Mouse (Mus musculus) spleen, postnatal 14 days (tissue): ENCODE results near the gene Hivep3.
A peak's percentile ranks its signal among the peaks of the same experiment; 100 is the strongest.

Experiments
- DNase-seq, 2 experiments: peaks; one replicate each; pipeline ENCODE4 v3.0.0; 2021 to 2022; ENCODE audit warnings: low spot score in 2 of 2

Gene Hivep3

DNA sequence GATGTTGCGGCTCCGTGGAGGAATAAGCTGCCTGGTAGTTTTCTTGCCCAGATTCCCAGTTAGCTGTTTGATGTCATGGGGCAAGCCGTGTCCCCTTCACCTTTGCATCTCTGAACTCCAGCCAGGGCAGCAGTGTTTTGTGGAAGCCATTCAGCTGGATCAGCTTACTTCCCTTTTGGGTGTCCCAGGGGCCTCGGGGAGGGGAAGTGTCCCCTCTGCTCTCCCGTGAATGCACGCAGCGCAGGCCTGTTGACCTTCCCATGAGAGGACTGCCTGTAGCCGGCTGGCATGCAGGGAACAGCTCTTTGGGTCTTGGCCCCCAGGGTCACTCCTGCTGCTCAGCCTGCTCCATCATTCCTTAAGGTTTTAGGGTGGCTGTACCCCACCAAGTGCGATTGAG is 320.6 kb downstream of the Hivep3 start:
- DNase-seq, result peak; percentile 21 to 63

DNA sequence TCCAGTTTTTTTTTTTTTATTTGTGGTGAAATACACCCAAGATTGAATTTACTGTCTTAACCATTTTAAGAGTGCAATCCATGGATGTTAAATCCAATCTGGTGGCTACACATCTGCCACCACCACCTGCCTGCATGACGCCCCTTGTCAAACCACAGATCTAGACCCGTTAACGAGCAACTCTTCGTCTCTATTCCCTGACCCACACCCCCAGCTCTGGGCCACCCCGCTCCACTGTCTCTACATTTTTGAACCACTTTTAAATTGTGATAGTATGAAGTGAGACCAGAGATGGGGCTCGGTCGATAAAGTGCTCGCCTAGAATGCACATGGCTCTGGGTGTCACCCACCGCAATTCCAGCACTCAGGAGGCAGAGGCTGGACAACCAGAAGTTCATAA is 322.9 kb downstream of the Hivep3 start:
- no peak for DNase-seq

DNA sequence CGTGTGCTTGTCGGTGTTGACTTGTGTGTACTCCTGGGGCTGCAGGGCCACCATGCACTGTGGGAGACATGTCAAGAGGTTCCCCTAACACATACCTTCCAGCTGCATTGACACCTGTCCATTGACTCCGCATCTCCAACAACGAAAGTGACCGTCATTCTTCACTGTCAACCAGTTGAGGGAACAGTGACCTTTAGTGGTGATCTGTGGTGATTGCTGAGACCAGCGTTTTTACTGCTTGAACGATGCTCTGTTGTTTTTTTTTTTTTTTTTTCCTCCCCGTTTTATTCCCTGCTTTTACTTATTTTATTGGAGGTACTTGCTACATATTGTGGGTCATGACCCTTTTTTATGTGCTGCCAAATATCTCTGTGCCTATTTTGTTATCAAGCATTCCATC is 323.9 kb downstream of the Hivep3 start:
- DNase-seq, result no peak

DNA sequence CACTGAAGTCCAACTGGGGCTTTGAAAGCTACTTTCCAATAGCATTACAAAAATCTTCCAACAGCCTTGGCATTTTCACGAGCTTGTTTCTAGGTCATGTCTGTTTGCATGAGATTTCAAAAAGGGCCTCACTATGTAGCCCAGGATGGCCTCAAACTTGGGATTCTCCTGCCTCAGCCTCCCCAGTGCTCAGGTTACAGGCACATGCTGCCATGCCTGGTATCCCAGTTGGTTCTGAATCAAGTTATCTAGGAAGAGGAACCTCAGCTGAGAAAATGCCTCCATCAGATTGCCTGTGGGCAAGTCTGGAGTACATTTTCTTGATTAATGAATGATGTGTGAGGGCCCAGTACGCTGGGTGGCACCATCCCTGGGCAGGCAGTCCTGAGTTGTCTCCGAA is 324.6 kb downstream of the Hivep3 start:
- DNase-seq, result no peak

DNA sequence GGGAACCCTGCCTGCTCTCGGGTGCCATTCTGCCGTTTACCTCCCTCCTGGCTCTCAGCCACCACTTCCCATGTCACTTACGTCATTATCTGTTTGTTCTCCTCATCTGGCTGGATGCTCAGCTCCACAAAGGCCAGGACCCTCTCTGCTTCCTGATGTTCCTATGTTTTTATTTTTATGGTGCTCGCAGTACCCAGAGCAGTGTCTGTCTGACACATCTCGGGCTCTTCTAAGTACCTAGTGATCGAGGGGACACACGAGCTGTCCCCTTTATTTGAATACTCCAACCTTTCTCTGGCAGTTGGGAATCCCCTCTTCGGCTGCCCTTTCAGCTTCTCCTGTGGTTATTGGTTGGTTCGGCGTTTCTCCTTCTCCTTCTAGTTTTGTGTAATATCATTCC is 325.2 kb downstream of the Hivep3 start:
- DNase-seq, result no peak

DNA sequence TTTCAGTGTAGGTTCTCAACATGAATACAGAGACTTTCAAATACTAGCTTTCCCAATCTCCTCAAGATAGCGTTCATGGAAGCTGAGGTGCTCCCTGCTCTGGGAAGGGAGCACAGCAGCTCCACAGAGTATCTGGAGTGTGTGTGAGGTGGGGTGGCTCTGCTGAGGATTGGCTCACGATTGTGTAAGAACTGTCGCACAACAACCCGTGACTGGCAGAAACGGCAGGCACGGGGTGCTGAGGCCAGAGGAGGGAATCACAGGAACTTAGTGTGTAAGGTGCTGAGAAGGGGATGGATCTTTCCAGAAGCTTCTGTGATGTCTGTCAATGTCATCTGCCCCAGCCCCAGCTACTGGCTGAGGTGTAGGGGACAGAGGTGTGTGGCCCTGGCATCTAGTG is 328.1 kb downstream of the Hivep3 start:
- no peak for DNase-seq

DNA sequence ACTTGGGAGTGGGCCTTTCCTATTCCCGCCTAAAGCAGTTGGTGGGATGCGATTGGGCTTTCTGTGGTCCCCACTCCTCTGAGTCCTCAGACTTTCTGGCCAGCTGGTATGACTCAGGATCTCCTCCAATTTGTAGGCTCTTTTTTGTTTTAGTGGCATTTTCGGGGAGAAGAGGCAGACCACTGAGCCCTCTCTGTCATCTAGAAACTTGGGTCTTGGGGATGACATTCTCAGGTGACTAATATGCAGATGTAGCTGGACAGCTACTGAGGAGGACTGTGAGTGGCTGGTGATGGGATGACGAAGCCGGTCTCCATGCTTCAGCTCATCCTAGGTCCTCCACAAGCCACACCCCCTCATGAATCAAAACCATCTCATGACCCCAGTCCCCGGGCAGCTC is 328.6 kb downstream of the Hivep3 start:
- no peak for DNase-seq

DNA sequence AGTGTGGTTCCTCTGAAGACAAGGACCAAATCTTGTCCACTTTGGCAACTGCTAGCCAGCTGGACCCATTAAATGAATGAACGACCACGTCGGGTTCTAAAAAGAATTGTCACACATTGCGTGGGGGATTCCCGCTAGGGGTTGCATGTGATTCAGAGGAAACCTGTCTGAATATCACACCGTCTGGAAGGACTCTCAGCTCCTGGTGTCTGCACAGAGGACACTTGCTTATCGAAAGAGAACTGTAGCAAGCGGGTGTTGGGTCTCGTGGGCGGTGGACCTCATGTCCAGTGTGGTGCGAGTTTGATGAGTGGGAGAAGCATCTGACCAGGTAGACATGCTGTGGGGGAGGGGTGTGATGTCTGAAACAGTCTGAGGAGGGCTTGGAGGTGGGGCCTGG is 329.2 kb downstream of the Hivep3 start:
- DNase-seq, result no peak

DNA sequence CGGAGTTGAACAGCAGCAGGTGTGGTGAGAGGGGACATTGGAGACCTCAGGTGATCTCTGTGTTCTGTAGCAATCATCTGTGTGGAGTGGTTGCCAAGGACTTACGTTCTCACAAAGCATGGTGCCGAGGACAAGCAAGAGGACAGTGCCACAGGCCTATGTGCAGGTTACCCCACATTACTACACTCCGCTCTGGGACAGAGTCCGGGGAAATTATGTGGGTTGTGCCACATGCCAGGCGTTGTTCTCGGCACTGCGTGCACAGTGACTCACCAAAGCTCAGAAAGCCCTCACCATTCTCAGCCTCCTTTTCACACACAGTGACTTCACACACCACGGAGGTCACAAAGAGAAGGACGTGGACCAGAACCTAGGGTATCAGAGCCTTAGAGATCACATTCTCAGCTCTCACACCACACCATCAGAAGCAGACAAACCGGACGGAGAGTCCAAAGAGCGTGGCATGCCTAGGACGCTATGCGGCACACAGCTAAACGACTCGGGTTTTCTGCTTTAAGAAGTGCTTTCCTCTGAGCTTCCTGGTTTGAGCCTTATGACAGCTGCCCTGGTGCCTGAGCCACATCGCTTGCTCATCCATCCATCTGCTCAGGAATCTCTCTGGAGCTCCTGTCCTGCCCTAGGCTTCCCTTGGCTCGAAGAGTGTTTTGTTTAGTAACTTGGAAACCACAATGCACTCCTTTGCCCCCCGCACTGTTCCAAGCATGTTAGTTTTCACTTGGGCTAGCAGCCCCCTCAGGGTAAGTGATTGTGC is 330.0 kb downstream of the Hivep3 start:
- no peak for DNase-seq

DNA sequence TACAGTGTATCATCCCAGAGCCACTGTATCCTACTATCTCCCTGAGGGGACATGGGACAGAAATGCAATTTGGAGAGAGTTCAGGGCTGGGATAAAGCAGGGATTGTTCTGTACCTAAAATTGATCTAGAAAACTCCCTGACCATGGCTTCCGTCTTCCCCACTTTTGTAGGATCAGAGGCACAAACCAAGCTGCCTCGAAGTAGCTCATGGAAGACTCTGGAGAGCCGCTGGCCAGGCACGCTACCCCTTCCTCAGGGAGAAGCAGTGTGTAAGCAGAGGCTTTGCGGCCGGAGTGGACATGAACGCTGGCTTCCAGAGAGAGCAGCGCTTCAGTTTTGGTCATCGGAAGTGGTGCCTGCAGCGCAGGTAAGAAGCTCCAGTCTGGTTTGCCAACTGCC is 331.1 kb downstream of the Hivep3 start, which contains the start of gene AL607142.1:
Gene AL607142.1, plus strand, starts transcription at position 301 of the 400 bp plus-strand sequence.
- no peak for DNase-seq

DNA sequence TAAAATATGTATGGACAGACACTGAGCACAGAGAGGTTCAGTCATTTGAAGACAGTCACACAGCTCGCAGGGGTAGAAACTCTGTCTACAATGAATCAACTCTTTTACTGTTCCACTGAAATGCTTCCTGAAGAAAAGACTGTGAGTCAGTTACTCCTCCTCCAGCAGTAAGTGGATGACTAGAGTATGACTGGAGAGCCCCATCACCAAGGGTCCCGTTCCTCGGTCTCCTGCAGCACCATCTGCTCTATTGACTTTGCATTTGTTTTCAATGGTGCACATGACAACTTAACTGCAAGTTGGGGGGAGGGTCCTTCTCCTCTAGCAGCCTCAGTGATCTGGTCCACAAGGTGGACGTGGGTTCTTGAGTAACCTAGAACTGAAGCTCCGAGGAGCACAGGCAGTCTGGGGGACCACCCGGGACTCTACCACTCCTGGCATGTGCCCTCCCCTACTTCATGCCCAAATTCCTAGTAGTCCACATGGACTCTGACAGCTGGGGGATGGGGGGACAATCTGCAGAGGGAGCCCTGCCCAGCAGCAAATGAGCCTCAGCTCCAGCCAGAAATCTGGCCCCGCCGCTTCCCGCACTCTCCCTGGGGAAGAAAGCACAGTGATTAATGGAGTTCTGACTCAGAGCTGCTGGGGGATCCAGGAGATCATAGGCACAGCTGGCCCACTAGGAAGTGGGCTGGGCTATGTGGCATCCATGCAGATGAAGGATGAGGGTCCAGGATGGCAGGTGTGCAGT is 333.4 kb downstream of the Hivep3 start:
- no peak for DNase-seq

DNA sequence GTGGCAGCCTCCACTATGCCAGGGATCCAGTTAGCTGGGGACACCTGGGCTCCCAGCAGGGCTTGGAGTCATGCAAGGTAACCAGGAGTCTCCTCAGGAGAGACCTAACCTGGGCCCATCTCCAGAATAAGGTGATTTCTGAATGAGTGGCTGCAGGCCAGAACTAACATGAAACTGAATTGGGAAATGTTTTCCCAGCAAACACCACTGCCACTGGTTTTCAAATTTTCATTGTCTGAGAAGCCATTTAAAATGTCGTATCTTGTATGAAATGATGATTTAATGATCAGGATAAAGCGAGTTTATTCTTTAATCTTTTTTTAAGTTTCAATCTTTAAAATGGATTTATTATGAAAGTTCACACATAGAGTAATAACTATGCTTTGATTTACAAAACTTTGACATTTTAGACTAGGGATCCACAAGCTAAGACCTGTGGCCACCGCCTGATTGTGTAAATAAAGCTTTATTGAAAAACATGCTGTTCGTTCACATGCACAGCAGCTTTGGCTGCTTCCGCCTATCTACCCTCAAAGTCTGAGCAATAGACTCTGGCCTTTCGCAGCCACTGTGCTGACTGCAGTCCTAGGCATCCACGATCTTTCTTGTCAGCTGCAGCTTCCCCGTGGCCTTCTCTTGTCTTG is 334.1 kb downstream of the Hivep3 start:
- no peak for DNase-seq

DNA sequence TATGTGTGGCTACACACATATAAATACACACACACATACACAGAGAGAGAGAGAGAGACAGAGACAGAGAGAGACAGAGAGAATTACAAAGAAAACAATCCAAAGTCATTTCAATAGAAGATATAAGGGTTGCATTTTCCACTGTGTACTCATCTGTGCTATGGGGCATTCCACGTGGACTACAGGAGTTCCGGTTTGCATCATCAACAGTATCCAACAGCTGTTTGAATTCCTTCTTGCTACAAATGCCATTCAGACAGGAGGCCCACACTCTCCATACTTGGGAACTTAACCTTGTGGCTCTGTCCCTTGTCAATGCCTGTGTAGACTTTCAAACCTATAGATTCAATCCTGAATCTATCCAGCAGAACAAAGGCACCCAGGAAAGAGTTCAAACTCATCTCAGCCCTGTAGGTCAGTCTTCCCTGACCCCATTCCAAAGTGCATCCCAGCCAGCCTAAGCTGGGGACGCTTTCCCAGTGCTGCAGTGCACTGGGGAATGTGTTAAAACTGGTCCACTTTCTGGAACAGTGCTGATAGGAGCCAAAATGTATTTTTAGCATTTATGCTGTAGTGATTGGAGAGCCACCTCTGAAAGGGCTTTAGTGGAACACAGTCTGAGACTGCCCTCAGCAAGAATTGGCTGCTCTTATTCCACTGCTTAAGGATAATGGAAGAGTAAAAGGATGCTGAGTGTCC is 335.4 kb downstream of the Hivep3 start:
- no peak for DNase-seq

DNA sequence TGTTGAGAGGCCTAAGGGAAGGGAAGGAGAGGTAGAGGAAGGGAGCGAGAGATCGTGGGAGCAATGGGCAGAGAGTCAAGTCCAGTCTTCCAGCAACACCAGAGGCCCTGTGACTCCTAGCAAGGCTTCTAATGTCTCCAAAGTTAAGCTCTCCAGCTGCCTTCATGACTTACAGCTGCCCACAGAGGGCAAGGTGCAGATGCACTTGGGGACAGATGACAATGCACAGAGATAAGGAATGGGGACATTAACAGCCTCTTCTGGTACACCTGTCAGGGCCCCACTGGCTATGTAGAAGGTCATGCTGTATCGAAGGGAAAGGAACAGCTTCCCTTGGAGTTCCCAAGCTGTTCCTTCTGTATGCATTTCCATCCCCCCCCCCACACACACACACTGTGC is 336.0 kb downstream of the Hivep3 start:
- DNase-seq, result no peak

DNA sequence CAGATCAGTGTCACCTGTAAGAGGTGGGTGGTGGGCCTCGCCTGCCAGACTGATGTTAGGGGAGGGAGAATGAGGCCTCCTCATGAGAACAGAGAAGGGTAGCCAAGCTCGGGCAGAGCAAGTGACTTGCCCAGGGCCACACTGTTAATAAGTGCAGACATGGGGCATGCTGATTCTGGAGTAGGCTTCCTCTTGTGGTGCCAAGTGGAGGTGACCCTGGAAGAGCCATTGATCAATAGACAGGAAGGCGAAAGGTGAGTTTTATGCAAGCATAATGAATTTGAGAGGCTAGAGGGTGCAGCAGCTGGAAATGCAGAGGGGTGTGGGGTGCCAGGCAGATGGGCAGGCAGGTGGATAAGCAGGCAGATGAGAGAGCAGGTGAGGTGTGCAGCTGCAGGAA is 337.8 kb downstream of the Hivep3 start:
- no peak for DNase-seq

DNA sequence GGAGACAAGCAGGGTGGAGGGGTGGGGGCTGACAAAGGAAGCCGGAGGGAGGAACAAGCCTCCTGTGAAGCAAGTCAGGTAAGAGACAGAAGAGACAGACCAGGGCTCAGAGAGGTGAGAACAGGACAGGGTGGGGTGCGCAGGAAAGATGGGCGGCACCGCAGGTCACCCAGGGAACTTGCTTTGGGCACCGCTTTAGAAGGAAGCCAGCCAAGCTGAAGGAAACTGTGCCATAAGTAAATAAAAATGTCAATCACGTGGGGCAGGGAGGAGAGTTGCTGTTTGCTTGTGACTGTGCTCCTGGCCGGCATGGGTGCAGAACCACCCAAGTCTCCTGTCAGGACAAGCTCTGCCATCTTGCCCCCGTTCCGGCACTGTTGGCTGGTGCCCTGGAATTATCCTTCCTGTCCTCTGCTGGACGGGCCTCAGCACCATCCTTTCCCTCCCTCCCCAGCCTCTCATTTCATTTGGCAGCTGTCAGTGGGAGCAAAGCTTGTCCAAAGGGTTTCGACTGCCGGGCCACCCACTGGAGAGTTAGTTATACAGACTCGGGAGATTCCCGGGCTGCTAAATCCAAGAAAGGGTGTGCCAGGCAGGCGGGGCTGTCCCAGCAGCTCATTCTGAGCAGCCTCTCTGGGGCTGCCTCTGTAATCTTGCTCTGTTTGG is 338.4 kb downstream of the Hivep3 start:
- DNase-seq, result no peak

DNA sequence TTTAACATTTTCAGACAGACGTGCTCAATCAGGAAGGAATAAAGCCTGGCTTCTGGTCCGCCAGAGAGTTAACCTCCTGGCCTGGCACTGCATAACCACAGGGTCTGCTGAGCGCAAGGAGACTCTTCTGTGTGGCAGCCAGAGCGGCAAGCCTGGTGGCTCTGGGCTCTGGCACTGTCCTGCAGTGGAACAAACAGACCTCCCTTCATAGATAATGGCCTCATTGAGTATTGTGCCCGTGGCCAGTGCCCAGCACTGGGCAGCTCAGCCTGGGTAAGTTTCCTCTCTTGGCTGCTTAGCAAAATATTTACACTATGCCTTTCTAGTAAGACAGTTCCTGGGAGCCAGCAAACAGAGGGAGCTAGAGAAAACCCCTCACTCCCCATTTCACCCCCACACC is 340.5 kb downstream of the Hivep3 start:
- no peak for DNase-seq

DNA sequence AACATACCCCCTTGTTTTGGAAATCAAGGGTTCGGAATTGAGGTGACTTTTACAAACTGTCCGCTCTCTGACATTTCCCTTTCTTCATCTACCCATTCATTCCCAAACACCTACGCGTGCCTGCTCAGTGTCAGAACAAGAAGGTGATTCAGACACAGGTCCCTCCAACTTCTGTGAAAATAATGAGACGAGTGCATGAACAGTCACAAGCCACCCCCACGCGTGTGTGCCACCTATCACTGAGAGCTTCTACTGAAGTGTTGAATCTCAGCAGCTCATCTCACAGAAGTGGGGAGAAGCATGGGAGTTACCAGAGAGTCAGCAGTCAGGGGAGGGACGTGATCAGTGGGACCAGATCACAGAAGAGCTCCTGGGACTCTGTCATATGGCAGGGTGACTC is 343.7 kb downstream of the Hivep3 start:
- no peak for DNase-seq

DNA sequence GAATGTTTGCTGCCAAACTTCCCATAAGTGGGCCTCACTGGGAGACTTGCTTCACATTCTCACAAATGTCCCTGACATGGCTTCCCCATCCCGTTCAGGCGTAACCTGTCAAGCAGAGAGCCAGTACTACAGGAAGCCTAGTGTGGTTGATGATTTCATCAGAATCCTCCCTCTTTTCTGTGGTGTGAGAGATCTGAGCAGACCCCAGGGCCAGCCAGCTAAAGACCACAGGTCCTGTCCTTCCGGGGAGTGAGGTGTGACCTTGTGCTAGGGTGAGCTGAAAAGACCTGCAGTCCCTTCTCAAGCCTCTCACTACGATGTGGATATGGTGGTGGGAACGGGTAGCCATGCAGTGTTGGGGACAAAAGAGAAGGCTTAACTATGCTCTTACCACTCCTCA is 348.9 kb downstream of the Hivep3 start:
- DNase-seq, result no peak

DNA sequence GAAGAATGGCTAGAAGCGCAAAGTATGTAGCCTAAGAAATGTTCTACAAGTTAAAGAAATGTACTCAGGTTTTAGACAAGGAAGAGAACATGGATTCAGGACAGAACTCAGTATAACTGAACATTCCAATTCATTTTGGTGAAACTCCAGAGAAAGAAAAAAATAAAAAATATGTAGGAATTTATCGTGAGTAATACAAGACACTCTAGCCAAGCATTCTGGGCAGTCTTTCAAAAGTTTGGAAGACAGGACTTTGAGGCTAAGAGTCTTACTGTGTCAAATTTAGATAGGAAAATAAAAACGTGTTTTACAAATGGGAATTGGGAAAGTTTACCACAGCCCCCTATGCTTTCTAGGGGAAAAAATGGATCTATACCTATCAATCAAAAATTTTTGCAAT is 350.1 kb downstream of the Hivep3 start:
- DNase-seq, result no peak

DNA sequence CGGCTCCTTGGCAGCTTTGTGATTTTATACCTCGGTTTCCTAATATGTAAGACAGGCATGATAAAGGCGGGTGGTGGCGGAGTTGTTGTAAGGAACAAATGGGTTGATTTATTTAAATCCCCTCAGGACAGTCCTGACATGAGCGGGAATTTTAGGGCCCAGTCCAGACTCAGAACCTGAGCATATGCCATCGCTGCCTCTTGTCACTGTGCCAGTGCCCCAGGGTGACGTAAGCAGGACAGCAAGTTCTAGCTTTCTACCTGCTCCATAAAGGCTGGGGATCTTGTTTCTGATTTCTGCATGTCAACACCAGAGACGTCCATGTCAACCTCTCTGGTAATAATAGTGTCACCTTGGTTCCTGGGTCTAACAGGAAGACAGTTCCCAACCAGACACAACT is 356.0 kb downstream of the Hivep3 start:
- no peak for DNase-seq
